In the genomic region with DNA sequence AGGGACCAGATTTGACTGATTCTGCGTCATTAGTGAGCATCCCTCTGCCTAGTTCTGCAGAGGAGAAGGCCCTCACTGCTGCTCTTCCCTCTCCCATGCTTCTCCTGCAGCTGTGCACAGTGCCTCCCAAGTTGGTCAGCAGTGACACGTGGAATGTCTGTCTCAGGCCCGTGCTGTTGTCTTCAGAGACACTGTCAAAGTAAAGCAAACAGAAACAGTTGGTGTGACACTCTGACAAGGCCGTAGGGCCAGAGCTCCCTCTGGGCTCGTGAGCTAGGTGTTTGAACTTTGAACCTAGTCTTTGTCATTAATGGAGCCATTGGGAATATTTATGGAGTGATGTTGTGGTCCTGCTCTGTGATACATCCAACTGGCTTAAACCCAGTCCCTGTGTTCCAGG, we compare ENCODE assay signal across 14 mouse cellular contexts.
"Had no signal": no experiment of that assay in that cellular context is flagged by ENCODE, and none has a peak within 500 bp of the region (broad histone marks: within the 10 kb centered on the region; RNA-seq: fewer than 3 reads in every experiment).

No protein-coding gene starts in this region.

- H3K9ac ChIP-seq: intestine, embryonic 15.5 days; limb, embryonic 12.5 days; liver, embryonic 13.5 days; lung, embryonic 15.5 days; neural tube, embryonic 15.5 days had no signal

- H3K4me3 ChIP-seq: intestine, embryonic 15.5 days; layer of hippocampus, adult 2 months; limb, embryonic 12.5 days; liver, embryonic 13.5 days; lung, embryonic 15.5 days; midbrain, embryonic 10.5 days; myocyte; neural tube, embryonic 15.5 days had no signal

- H3K4me2 ChIP-seq: intestine, embryonic 15.5 days; limb, embryonic 12.5 days; liver, embryonic 13.5 days; lung, embryonic 15.5 days; neural tube, embryonic 15.5 days had no signal

- ATAC-seq: intestine, embryonic 15.5 days had no signal

- H3K9me3 ChIP-seq: intestine, embryonic 15.5 days; limb, embryonic 12.5 days; liver, embryonic 13.5 days; lung, embryonic 15.5 days; midbrain, embryonic 10.5 days; neural tube, embryonic 15.5 days had no signal

- H3K27ac ChIP-seq: intestine, embryonic 15.5 days; limb, embryonic 12.5 days; liver, embryonic 13.5 days; lung, embryonic 15.5 days; midbrain, embryonic 10.5 days; neural tube, embryonic 15.5 days had no signal

- H3K36me3 ChIP-seq: liver, embryonic 13.5 days; midbrain, embryonic 10.5 days had no signal

- DNase-seq: kidney, postnatal 10 days; kidney, postnatal 4 days; liver, embryonic 13.5 days; midbrain, embryonic 14.5 days; spleen, adult 18-20 months; thymus, adult 18-20 months; thymus, postnatal 14 days had no signal

- H3K27me3 ChIP-seq: intestine, embryonic 15.5 days; limb, embryonic 12.5 days; liver, embryonic 13.5 days; lung, embryonic 15.5 days; neural tube, embryonic 15.5 days had no signal
